Mouse (Mus musculus): Measurements from ENCODE around the gene Chfr. TPM values are rescaled to one million over a fixed set of nuclear protein-coding genes. Genes with fewer than 3 reads are reported as not detected.

Gene Chfr
- polyA plus RNA-seq, 1 experiment from 2014 or later, result 11.6 TPM

DNA sequence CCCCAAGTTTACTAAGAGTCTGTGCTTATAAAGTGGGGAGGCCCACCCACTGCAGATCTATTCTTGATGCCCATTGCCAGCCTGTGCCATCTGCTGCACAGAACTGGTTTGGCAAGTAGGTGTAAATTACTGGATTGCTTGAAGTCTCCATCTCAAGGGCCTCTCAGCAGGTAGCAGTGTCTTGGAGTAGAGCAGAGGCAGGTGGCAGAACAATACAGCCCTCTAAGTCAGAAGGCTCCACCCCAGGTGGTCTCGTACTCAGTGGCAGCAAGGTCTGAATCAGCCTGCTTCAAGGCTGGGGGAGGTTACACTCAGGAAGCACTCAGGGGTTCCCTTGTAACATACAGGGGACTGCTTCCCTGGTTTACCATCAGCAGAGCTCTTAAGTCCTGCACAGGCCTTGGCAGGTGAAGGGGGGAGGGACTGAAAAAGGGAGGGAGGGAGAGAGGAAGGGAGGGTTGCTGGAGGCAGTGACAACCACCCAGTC lies 36.6 kb upstream of the Chfr start:
- Histone ChIP-seq H3K4me2 (ENCODE audit: low read depth, low read length) (no peak overlapping the region), H3K36me3 (replicated peaks; ENCODE audit: insufficient read depth, low read length) (peaks cover 11% of the 10 kb centered on the region), H3K4me3 (ENCODE audit: low read depth, low read length) (no peak overlapping the region), H3K9ac (replicated peaks) (no peak overlapping the region), H3K27me3 (ENCODE audit: insufficient read depth, low read length) (no peaks in the 10 kb centered on the region; the same call in 1 of the 2 replicates), H3K9me3 (ENCODE audit: low read length) (no peaks in the 10 kb centered on the region), H3K4me1 (ENCODE audit: insufficient read depth) (peaks cover 21% of the 10 kb centered on the region), H3K27ac (ENCODE audit: low read depth) (no peak overlapping the region)
- ATAC-seq (no peak), DNase-seq (no peak)
- TF ChIP-seq EP300 (IDR thresholded peaks at IDR 0.05; ENCODE audit: low read depth) (no peak), CTCF (IDR thresholded peaks at IDR 0.05; ENCODE audit: low read depth) (no peak)
- WGBS (ENCODE audit: insufficient replicate concordance), result 75% methylated on average over 1 of the region's 1 CpGs

DNA sequence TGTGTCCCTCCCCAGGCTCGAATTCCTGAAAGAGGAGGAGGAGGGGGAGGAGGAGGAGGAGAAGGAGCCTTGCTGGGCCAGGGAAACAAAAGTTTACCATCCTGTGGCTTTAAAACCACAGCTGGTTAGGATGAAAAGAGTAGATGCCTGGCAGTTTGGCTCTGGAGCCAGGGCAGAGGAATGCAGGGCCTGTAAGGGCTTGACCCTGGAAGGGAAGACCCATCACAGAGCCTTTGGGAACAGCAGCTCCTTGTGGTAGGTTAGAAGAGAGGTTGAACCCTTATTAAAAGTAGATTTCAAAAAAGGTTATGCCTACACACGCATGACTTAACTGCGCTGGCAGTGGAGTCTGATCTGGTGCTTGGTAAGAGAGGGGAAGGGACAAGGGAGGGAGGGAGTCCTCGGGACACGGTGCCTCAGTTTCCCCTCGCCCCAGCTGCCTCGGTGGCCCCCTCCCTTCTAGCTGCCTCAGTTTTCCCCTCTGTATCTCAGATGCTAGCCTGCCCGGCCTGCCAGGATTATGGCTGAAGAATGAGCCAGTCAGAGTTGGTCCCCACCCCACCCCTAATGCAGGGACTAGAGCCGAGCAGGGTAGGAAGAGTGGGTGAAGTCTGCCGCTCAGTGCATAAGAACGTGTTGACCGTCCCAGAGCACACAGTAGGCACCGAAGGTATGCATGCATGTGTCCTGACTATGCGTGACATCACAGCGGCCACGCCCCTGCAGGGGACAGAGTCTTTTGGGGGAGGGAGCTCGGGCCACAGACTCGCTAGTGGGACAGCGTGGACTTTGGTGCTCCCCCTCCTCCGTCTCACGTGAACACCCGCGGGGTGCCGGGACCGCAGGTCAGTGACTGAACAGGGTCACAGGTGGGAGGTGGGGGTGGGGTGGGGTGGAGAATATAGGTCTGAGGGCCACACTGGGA lies 35.7 kb upstream of the Chfr start, which contains the start of gene Plcxd1:
Gene Plcxd1 (plus strand): TSS at position 314 of the 925 bp plus-strand sequence.
- ATAC-seq, result peak; percentile 26; the same call in 1 of the 2 replicates
- Histone ChIP-seq H3K4me3 (ENCODE audit: low read depth, low read length) (peak within 1 kb of the TSS; percentile 34), H3K36me3 (replicated peaks; ENCODE audit: insufficient read depth, low read length) (peaks cover 20% of the 10 kb centered on the region), H3K4me2 (ENCODE audit: low read depth, low read length) (peak within 1 kb of the TSS; percentile 70), H3K27me3 (ENCODE audit: insufficient read depth, low read length) (no peaks in the 10 kb centered on the region; the same call in 1 of the 2 replicates), H3K9me3 (ENCODE audit: low read length) (no peaks in the 10 kb centered on the region), H3K9ac (replicated peaks) (no peak within 1 kb of the TSS), H3K4me1 (ENCODE audit: insufficient read depth) (peaks cover 21% of the 10 kb centered on the region), H3K27ac (ENCODE audit: low read depth) (no peak within 1 kb of the TSS)
- TF ChIP-seq EP300 (IDR thresholded peaks at IDR 0.05; ENCODE audit: low read depth) (no peak), CTCF (IDR thresholded peaks at IDR 0.05; ENCODE audit: low read depth) (peak; percentile 13; the same call in 1 of the 2 replicates)
- DNase-seq, result peak; percentile 42
- WGBS (ENCODE audit: insufficient replicate concordance), result 21% methylated on average over 25 of the region's 25 CpGs

DNA sequence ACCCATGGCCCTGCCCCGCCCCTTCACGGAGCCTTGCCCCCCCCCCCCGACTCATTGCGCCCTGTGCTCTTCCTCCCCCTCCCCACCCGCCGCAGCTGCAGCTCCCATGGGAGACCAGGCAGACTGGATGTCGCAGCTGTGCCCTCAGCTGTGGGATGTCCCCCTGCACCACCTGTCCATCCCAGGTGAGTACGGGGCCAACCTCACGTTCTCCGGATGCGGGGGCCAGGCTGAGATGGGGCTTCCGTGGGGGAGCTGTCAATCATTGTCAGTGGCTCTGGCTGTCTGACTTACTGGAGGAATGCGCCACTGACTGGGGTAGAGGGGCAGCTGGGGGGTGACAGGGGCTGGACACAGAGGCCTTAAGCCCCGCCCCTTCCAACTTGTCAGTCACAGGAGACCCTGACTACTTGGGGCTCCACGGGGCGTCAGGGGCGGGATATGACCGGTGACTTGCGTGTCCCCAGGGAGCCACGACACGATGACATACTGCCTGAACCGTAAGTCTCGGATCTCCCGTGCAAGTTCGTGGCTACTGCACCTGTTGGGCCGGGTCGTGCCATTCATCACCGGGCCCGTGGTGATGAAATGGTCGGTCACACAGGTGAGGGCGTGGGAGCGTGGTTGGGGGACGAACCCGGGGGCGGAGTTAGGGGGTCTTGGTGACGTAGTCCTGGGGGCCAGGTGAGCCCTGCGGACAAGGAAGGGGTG lies 34.6 kb upstream of the Chfr start:
- Histone ChIP-seq H3K4me2 (ENCODE audit: low read depth, low read length) (peak overlapping the region; percentile 70), H3K4me1 (ENCODE audit: insufficient read depth) (peaks cover 18% of the 10 kb centered on the region), H3K4me3 (ENCODE audit: low read depth, low read length) (peak overlapping the region; percentile 34), H3K27me3 (ENCODE audit: insufficient read depth, low read length) (no peaks in the 10 kb centered on the region; the same call in 1 of the 2 replicates), H3K36me3 (replicated peaks; ENCODE audit: insufficient read depth, low read length) (peaks cover 28% of the 10 kb centered on the region), H3K9ac (replicated peaks) (0 out of 2 replicates have a peak overlapping the region, but pooled peaks have one; percentile 4), H3K9me3 (ENCODE audit: low read length) (no peaks in the 10 kb centered on the region), H3K27ac (ENCODE audit: low read depth) (no peak overlapping the region)
- peak; percentile 36 for DNase-seq
- ATAC-seq, result peak; percentile 12; the same call in 1 of the 2 replicates
- no peak for TF ChIP-seq CTCF (IDR thresholded peaks at IDR 0.05; ENCODE audit: low read depth)
- no peak for TF ChIP-seq EP300 (IDR thresholded peaks at IDR 0.05; ENCODE audit: low read depth)
- 1% methylated on average over 29 of the region's 37 CpGs for WGBS (ENCODE audit: insufficient replicate concordance)

DNA sequence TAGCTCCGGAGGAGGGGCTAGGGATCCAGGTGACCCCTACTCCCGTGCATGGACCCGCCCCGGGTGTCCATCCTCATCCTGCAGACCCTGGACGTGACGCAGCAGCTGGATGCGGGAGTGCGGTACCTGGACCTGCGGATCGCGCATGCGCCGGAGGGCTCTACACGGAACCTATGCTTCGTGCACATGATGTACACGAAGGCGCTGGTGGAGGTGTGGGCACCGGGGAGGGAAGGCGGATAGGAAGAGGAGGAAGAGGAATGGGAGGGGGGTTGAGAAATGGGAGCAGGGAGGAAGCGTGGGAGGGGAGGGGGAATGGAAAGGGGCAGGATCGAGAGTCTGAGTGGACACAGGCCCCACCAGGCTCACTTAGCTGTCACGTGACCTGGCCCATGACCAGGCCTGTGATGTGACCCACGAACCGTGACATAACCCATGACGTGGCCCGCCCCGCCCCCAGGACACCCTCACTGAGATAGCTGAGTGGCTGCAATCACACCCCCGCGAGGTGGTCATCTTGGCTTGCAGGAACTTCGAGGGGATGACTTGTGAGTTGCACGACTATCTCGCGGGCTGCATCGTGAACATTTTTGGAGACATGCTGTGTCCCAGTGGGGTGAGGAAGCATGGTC lies 33.8 kb upstream of the Chfr start:
- no peak overlapping the region for H3K9ac ChIP-seq (replicated peaks)
- H3K4me3 ChIP-seq (ENCODE audit: low read depth, low read length), result peak overlapping the region; percentile 34
- no peak overlapping the region for H3K27ac ChIP-seq (ENCODE audit: low read depth)
- H3K4me2 ChIP-seq (ENCODE audit: low read depth, low read length), result peak overlapping the region; percentile 70
- H3K9me3 ChIP-seq (ENCODE audit: low read length), result no peaks in the 10 kb centered on the region
- peaks cover 24% of the 10 kb centered on the region for H3K4me1 ChIP-seq (ENCODE audit: insufficient read depth)
- no peak for TF ChIP-seq EP300 (IDR thresholded peaks at IDR 0.05; ENCODE audit: low read depth)
- no peak for TF ChIP-seq CTCF (IDR thresholded peaks at IDR 0.05; ENCODE audit: low read depth)
- peaks cover 32% of the 10 kb centered on the region for H3K36me3 ChIP-seq (replicated peaks; ENCODE audit: insufficient read depth, low read length)
- ATAC-seq (peak; percentile 16; the same call in 1 of the 2 replicates), DNase-seq (peak; percentile 57)
- WGBS (ENCODE audit: insufficient replicate concordance), result 12% methylated on average over 33 of the region's 34 CpGs
- no peaks in the 10 kb centered on the region; the same call in 1 of the 2 replicates for H3K27me3 ChIP-seq (ENCODE audit: insufficient read depth, low read length)

DNA sequence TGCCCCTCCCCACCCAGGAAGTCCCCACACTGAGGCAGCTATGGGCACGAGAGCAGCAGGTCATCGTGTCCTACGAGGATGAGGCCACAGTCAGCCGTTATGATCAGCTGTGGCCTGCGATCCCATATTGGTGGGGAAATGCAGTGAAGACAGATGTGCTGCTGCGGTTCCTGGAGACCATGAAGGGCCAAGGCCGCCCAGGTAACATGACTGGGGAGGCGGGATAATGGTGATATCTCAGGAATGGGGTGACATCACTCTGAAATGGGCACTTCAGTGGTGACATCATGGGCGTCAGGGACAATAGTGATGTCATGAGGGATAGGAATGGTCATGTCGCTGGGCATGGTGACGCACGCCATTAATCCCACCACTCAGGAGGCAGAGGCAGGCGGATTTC lies 33.2 kb upstream of the Chfr start:
- Histone ChIP-seq H3K4me3 (ENCODE audit: low read depth, low read length) (no peak overlapping the region), H3K4me1 (ENCODE audit: insufficient read depth) (peaks cover 26% of the 10 kb centered on the region), H3K9ac (replicated peaks) (no peak overlapping the region), H3K36me3 (replicated peaks; ENCODE audit: insufficient read depth, low read length) (peaks cover 32% of the 10 kb centered on the region), H3K9me3 (ENCODE audit: low read length) (no peaks in the 10 kb centered on the region), H3K27me3 (ENCODE audit: insufficient read depth, low read length) (no peaks in the 10 kb centered on the region; the same call in 1 of the 2 replicates), H3K27ac (ENCODE audit: low read depth) (no peak overlapping the region), H3K4me2 (ENCODE audit: low read depth, low read length) (no peak overlapping the region)
- TF ChIP-seq EP300 (IDR thresholded peaks at IDR 0.05; ENCODE audit: low read depth) (no peak), CTCF (IDR thresholded peaks at IDR 0.05; ENCODE audit: low read depth) (no peak)
- ATAC-seq (no peak), DNase-seq (no peak)
- WGBS (ENCODE audit: insufficient replicate concordance), result 88% methylated on average over 13 of the region's 13 CpGs
